Mouse (Mus musculus) left cerebral cortex, postnatal 10 days (tissue): Measurements from ENCODE around the gene Slc45a2. TPM values are rescaled to one million over a fixed set of nuclear protein-coding genes. Genes with fewer than 3 reads are reported as not detected.
"Not testable (repeated sequence)": the region's sequence is repeated elsewhere in the genome, so short reads cannot be mapped to it uniquely, and the experiment has no call there.

ENCODE experiments used
- DNase-seq, 2 experiments: peaks; one replicate each; pipeline ENCODE4 v3.0.0; 2021 to 2022; ENCODE audit warnings: low spot score in 2 of 2, mixed read lengths in 1 of 2; ENCODE audit errors: extremely low spot score in 1 of 2
- intact Hi-C: fragments of 180-260 bp; cut with DNase I; formaldehyde crosslinking; loops from one replicate; pipeline ENCODE4 v1.15.1; 2025
- total RNA-seq, 2 experiments: library from RNA; stranded (reverse); gene quantifications; 2 replicates each; pipeline ENCODE4 v1.2.3; 2021

The Slc45a2 gene
- total RNA-seq: not detected

GRCm38 (mm10) chr15:11000421-11000820, at the start of gene Slc45a2:
TSS of gene Slc45a2 (plus strand) at chr15:11000721.
- no peak for DNase-seq
- intact Hi-C loops: no loop called here

- intact Hi-C loops: no loop called here
- DNase-seq: no peak
Measured at GRCm38 (mm10) chr15:10951951-10952759, 48.4 kb upstream of the Slc45a2 start, which contains the start of gene C1qtnf3. TSS of gene C1qtnf3 (plus strand) at chr15:10952332.

- intact Hi-C loops: no loop called here
- no peak for DNase-seq
Measured at GRCm38 (mm10) chr15:10952760-10953305, 47.7 kb upstream of the Slc45a2 start.

- DNase-seq: no peak
- intact Hi-C loops: no loop called here
Measured at GRCm38 (mm10) chr15:10953465-10953864, 47.1 kb upstream of the Slc45a2 start.

- no peak for DNase-seq
- intact Hi-C loops: no loop called here
Measured at GRCm38 (mm10) chr15:10954381-10955016, 46.0 kb upstream of the Slc45a2 start.

- intact Hi-C loops: no loop called here
- no peak for DNase-seq
Measured at GRCm38 (mm10) chr15:10955156-10955555, 45.4 kb upstream of the Slc45a2 start.

- intact Hi-C loops: no loop called here
- no peak for DNase-seq
Measured at GRCm38 (mm10) chr15:10956706-10957105, 43.8 kb upstream of the Slc45a2 start.

- no peak for DNase-seq
- intact Hi-C loops: no loop called here
Measured at GRCm38 (mm10) chr15:10959277-10960026, 41.1 kb upstream of the Slc45a2 start.

GRCm38 (mm10) chr15:10960267-10960666, 40.3 kb upstream of the Slc45a2 start:
- no peak for DNase-seq
- intact Hi-C loops: no loop called here

- no peak for DNase-seq
- intact Hi-C loops: no loop called here
Measured at GRCm38 (mm10) chr15:10962601-10963000, 37.9 kb upstream of the Slc45a2 start.

- DNase-seq: no peak
- intact Hi-C loops: no loop called here
Measured at GRCm38 (mm10) chr15:10969439-10969838, 31.1 kb upstream of the Slc45a2 start.

GRCm38 (mm10) chr15:10970777-10971176, 29.7 kb upstream of the Slc45a2 start:
- intact Hi-C loops: no loop called here
- no peak for DNase-seq

GRCm38 (mm10) chr15:10977151-10977550, 23.4 kb upstream of the Slc45a2 start:
- DNase-seq: no peak
- intact Hi-C loops: no loop called here

- intact Hi-C loops: loop anchor here (5.0 kb wide), 1 partner anchor 58 kb away; no protein-coding TSS in a partner anchor
- DNase-seq: no peak
Measured at GRCm38 (mm10) chr15:10980712-10981111, 19.8 kb upstream of the Slc45a2 start.

- intact Hi-C loops: loop anchor here (5.0 kb wide), 1 partner anchor 59 kb away; no protein-coding TSS in a partner anchor
- peak; percentile 79 to 92 for DNase-seq
Measured at GRCm38 (mm10) chr15:10981377-10982063, 19.0 kb upstream of the Slc45a2 start, which contains the start of gene Amacr. TSS of gene Amacr (plus strand) at chr15:10981756.

GRCm38 (mm10) chr15:10982064-10982435, 18.5 kb upstream of the Slc45a2 start:
- intact Hi-C loops: loop anchor here (5.0 kb wide), 1 partner anchor 60 kb away; no protein-coding TSS in a partner anchor

GRCm38 (mm10) chr15:10985756-10986155, 14.8 kb upstream of the Slc45a2 start:
- no peak for DNase-seq
- intact Hi-C loops: no loop called here

More at GRCm38 (mm10) chr15:10982064-10982435, 18.5 kb upstream of the Slc45a2 start:
- no peak for DNase-seq

GRCm38 (mm10) chr15:10986477-10986876, 14.0 kb upstream of the Slc45a2 start:
- DNase-seq, intact Hi-C loops: not testable (repeated sequence)
